Mouse (Mus musculus): ENCODE results near the gene March4. TPM values are rescaled to one million over a fixed set of nuclear protein-coding genes. Genes with fewer than 3 reads are reported as not detected.

March4 gene
- total RNA-seq, 2 experiments from 2014 or later = 28.2 to 29.7 TPM

DNA sequence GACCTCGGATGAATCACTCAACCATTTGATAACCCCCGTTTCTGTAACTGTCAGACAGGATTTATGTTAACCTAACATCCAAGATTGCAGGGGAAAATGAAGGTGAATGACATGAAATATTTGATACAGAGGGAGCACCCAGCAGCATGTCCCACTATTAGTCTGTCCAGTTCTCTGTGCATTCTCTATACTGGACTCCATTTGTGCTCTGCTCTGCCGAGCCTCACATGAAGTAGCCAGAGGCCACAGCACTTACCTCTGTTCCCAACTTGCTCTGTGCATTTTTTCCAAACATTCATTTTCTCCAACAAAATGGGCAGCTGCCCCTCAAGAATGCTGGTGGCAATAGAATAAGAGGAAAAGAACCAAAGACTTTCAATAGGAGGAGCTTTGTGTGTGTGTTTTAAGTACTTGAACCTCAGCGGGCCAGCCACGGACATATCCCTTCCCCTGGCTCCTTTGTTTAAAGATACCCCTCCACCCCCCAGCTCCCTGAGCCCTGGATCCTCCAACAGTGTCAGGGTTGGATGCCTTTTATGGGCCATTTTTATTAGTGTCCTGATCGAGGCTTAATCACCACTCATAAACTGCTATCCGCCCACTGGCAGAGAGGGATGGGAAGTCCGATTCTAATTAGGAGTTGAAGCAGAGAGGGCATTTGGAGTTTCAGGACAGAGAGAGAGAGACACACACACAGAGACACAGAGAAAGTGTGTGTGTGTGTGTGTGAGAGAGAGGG lies 135.2 kb downstream of the March4 start:
- no peak for DNase-seq (ENCODE audit: low spot score in 2 of 2)

DNA sequence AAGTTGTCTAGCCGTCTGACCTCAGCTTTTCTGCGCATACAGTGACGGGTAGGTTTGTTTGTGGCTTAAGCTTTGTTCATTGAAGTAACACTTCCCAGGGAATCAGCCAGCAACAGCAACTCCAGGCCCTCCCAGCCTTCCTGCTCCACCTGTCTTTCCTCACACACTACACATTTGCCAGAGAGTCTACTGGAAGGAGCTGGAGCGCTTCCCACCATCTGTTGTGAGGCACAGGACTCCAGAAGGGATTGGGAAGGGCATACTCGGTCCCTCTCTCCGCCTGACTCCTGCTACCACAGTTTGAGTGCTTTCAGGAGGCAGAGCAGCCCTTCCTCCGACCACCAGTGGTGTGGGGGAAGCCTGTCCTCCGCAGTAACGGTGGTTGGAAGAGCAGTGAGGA lies 136.1 kb downstream of the March4 start:
- DNase-seq (ENCODE audit: low spot score in 2 of 2) = no peak

DNA sequence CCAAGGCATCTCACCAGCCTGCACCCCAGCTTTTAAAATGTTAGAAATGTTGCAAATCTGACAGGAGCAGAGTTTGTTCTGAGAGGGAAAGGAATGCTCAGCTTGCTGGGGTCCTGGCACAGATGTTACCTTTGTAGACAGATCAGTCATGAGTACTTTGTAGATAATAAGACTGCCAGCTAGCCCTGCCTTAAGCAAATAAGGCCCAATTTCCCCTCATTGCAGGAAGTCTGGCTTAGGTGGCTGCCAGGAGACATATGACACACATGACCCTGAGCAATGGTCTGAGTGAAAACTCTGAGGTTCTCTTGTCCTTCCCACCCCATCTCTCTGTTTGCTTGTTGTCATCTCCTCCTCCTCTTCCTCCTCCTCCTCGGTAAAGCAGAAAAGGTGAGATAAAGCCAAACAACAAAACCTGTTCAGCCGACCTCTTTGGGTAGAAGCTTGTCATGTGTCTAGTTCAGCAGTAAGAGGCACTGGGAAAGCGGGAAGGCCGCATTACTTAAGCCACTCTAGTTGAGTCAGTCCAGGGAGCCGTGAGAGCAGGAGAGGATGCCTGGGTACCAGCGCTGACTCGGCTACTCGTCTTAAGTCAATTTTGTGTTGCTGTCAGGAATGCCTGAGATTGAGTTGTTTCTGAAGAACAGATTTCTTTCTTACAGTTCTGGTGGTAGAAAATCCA lies 136.9 kb downstream of the March4 start:
- DNase-seq (ENCODE audit: low spot score in 2 of 2) = no peak

DNA sequence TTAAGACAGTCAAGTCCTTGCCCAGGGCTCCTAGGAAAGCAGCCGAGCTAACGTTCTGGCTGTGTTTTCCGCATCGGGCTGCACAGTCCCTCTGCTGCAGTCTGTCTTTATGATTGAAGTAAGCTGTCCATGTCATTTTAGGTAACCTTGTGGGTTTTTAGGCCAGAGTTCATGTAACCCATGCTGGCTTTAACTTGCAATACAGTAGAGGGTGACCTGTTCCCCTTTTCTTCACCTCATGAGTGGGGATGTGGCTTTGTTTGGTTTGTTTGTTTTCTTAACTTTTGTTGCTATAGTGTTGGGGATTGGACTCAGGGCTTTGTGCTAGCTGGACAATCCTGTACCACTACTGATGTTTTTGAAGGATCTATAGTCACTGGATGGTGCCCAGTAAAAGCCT lies 146.3 kb downstream of the March4 start:
- DNase-seq (ENCODE audit: low spot score in 2 of 2) = no peak

DNA sequence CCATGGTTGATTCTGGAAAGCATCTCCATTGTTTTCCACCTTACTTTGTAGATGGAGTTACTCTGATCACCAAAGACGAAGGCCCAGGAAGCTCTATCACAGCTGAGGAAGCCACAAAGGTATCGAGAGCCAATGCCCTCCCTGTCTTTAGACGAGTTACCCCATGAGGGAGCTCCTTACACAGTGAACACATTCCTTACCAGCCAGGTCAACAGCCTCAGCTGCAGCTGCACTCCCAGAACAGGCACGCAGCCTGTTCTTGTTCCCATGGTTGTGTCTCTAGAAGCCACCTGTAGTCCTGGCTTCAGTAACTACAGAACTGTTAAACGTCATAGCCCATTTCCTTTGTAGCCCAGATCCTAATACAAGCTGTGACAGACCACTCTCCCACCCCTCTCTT lies 153.1 kb downstream of the March4 start:
- DNase-seq (ENCODE audit: low spot score in 2 of 2) = no peak

DNA sequence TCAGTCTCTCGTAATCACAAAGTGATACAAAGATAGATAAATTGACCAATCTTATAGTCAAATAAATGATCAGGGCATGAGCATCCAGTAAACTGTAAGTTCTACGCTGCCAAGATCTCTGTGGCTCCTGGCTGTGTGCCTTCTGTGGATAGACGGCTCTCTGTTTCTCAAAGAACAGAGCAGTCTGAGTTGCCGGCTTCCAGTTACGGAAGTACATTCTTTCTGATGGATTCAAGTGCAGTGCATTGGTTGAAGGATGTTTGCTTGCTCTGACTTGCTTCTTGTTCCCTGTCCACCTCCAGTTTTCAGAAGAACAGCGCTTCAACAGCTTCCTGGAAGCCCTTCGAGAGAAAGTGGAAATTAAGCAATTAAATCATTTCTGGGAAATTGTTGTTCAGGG lies 153.7 kb downstream of the March4 start:
- DNase-seq (ENCODE audit: low spot score in 2 of 2) = peak in 1 of 2 experiments; percentile 47

DNA sequence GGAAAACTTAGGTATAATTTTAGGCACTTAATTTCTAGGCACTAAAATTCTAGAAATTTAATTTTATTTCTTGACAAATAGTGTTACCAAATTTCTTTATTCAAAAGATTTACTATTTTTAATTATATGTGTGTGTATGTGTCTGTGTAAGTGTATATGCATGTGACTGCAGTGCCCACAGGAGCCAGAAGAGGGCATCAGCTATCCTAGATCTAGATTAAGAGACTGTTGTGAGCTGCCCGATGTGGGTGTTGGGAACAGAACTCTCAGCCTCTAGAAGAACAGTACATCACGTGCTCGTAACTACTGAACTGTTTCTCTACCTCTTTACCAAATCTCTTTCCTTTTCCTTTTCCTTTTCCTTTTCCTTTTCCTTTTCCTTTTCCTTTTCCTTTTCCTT lies 156.2 kb downstream of the March4 start:
- DNase-seq (ENCODE audit: low spot score in 2 of 2) = no peak

DNA sequence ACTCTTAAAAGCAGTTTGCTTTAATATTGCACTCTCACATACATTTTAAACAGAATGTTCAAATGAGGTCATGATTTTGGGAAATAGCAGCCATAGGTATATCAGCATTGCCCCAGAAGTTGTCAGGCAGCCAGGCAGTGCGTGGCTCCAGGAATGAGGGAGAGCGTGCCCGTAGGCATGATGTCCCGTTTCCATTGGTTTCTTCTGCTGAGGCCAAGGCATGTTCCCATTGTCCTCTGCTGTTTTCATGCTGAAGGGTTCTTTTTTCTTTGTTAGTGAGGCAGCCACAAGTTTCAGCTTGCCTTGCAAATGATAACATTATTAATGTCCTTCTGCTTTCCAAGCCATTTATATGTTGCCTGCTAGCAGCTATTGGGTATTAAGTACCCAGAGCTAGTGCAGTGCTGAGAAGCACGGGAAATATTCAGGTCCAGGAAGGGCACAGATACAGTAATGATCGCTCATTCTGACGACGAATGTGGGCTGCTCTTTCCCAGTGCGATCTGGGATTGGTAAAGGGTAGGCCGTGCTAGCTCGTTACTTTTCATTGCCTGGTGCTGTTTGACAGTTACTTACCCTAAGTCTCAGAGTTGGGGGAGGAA lies 156.9 kb downstream of the March4 start:
- no peak for DNase-seq (ENCODE audit: low spot score in 2 of 2)

DNA sequence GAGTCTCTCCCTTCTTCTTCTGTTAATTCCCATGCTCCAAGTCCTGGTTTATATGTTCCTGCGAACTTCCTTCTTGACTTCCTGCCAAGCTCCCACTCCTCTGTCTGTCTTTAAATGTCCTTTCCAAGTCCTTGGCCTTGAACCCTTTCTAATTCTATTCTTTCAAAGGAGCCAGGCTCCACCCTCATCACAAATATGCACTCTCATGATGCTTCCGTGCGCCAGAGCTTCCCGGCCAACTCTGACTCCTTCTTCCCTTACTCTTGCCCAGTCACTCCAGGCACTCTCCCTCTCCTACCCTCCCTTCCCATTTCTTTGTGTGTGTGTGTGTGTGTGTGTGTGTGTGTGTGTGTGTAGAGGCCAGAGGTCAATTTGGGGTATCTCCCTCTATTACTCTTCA lies 158.6 kb downstream of the March4 start:
- no peak for DNase-seq (ENCODE audit: low spot score in 2 of 2)

Other genes with a start within 250 kb of the March4 start
- 10 to 100 TPM; 12.3 to 13.1 TPM for gene Xrcc5, start 229.5 kb downstream of the March4 start, total RNA-seq (2021)
- 10 to 100 TPM; 47.4 to 50.8 TPM for gene Smarcal1, start 46.3 kb upstream of the March4 start, total RNA-seq (2021)
- not detected for gene Ankar, start 163.6 kb upstream of the March4 start, total RNA-seq (2021)
- gene Rpl37a, start 174.4 kb upstream of the March4 start, total RNA-seq (2021) = 100 to 1,000 TPM; 497 to 531 TPM

Data from layer of hippocampus, postnatal 14 days (tissue).